Mouse (Mus musculus) layer of hippocampus, adult 2 months (tissue): ENCODE measurements around the gene Krtcap2. TPM values are rescaled to one million over a fixed set of nuclear protein-coding genes. Genes with fewer than 3 reads are reported as not detected.

ENCODE experiments used
- DNase-seq, 2 experiments: peaks; one replicate each; pipeline ENCODE4 v3.0.0; 2022; ENCODE audit warnings: low spot score in 2 of 2
- H3K27ac ChIP-seq: fragments of 200-600 bp; 2 replicates; pipeline ENCODE4 v1.8.1; 2022
- H3K4me3 ChIP-seq: fragments of 200-600 bp; 2 replicates; pipeline ENCODE4 v1.8.1; 2022; ENCODE audit warnings: mild to moderate bottlenecking
- CTCF ChIP-seq: fragments of 200-600 bp; conservative IDR thresholded peaks from 2 replicates; pipeline ENCODE4 v1.8.1; 2022; ENCODE audit warnings: antibody characterized with exemption, mild to moderate bottlenecking, moderate library complexity
- long read RNA-seq, 2 experiments: library from polyadenylated mRNA; stranded (forward); transcript quantifications; one replicate each; pipeline ENCODE4 v2.0.0; 2021; ENCODE audit warnings: borderline mapping rate in 2 of 2
- total RNA-seq, 2 experiments: library from RNA; stranded (reverse); gene quantifications; 2 replicates each; pipeline ENCODE4 v1.2.3; 2021

Krtcap2 gene
- total RNA-seq = 10 to 100 TPM; 75.8 to 80.5 TPM
- long read RNA-seq, experiment 1, transcript Krtcap2-201 (5 exons, 1,172 nt) = major isoform, 32 of 44 reads
- long read RNA-seq, experiment 1, partial matches to known transcripts = 2 of 44 reads
- long read RNA-seq, experiment 1, other reads (novel, unspliced or antisense) = 10 of 44 reads
- long read RNA-seq, experiment 2, transcript Krtcap2-201 (5 exons, 1,172 nt) = major isoform, 40 of 56 reads
- long read RNA-seq, experiment 2, partial matches to known transcripts = 2 of 56 reads
- long read RNA-seq, experiment 2, other reads (novel, unspliced or antisense) = 13 of 56 reads

DNA sequence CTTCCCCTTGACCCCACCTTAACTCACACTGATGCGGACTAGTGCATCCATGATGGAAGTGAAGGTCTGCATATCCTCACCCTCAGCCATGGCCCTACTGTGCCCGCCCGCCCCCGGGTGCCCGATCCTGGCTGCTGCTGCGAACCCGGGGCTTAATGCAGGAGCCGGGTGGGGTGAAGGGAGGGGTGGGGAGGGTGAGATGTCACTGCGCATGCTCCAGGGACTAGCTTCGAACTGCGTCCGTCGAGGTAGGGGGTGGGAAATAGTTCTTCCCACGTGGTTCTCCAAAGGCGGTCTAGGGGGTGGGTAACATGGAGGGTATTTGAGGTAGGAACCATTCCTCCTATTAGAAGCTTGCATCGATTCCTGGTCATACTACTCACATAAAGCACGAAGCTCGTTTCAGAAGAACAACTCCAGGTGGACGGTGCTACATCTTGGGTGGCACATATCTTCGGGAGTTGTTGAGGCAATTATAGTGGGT, at the start of gene Krtcap2:
Gene Krtcap2 (plus strand): TSS at position 279 of the 484 bp plus-strand sequence.
- H3K4me3 ChIP-seq = peak within 1 kb of the TSS; percentile 89
- no peak for TF ChIP-seq CTCF
- peak within 1 kb of the TSS; percentile 98 for H3K27ac ChIP-seq
- peak; percentile 78 to 85 for DNase-seq

GRCm38 (mm10) chr3:89195979-89196877, 49.5 kb upstream of the Krtcap2 start:
- peak overlapping the region; percentile 87 for H3K27ac ChIP-seq
- DNase-seq = peak; percentile 82 to 87
- peak overlapping the region; percentile 58 for H3K4me3 ChIP-seq
- peak; percentile 70 for TF ChIP-seq CTCF

DNA sequence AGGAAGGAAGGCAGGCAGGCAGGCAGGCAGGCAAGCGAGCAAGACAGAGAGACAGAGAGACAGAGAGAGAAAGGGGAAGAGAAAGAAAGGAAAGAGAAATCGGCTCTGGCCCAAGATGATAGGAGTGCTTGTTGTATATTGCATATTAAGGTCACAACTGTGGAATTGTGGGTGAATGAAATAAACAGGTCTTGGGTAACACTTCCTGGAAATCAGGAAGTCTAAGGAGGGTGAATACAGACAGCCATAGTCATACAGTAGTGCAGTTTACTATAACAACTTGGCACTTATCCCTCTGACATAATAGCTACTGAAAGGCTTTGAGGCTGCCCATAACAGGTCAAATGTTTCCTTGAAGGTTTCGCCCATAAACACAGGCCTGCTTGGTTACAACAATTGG, 45.9 kb upstream of the Krtcap2 start:
- no peak for DNase-seq
- TF ChIP-seq CTCF = no peak
- Histone ChIP-seq H3K27ac (no peak overlapping the region), H3K4me3 (no peak overlapping the region)

DNA sequence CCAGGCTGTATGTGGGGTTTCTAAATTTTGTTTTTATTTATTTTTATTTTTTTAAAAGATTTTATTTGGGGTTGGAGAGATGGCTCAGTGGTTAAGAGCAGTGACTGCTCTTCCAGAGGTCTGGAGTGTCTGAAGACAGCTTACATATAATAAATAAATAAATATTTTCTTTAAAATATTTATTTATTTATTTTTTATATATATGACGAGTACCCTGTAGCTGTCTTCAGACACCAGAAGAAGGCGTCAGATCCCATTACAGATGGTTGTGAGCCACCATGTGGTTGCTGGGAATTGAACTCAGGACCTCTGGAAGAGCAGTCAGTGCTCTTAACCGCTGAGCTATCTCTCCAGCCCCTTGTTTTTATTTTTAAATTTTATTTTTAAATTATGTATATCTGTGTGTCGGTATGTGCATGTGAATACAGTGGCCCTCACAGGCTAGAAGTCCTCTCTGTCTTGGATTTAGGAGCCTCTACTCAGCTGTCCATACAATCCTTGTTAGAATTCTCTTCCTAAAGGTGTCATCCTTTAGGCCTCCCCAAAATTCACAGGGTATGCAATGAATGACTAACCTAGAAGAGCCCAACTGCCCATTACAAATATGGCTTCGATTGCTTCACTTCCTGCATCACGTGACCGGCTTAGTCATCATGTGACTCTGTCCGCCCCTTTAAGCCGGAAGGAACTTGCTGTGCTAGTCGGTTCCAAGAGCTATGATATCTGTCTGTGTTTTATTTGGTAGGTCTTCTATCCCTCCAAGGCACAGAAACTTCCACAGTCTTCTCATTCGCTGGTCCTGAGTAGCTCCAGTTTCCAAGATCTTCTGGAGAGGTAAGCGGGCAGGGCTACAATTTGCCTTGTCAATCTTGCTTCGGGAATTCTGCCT, 43.3 kb upstream of the Krtcap2 start, which contains the start of gene Gba:
Gene Gba (plus strand): TSS at position 676 of the 889 bp plus-strand sequence.
- Histone ChIP-seq H3K27ac (peak within 1 kb of the TSS; percentile 89), H3K4me3 (peak within 1 kb of the TSS; percentile 84)
- DNase-seq = peak; percentile 84 to 85
- no peak for TF ChIP-seq CTCF

GRCm38 (mm10) chr3:89203142-89203514, 42.6 kb upstream of the Krtcap2 start:
- peak overlapping the region; percentile 89 for H3K27ac ChIP-seq
- TF ChIP-seq CTCF = no peak
- no peak for DNase-seq
- H3K4me3 ChIP-seq = peak overlapping the region; percentile 84

GRCm38 (mm10) chr3:89206079-89206478, 39.7 kb upstream of the Krtcap2 start:
- Histone ChIP-seq H3K27ac (no peak overlapping the region), H3K4me3 (no peak overlapping the region)
- no peak for TF ChIP-seq CTCF
- no peak for DNase-seq

- no peak overlapping the region for H3K4me3 ChIP-seq
- no peak overlapping the region for H3K27ac ChIP-seq
- no peak for TF ChIP-seq CTCF
- no peak for DNase-seq
These were observed 39.1 kb upstream of the Krtcap2 start for GRCm38 (mm10) chr3:89206695-89207094.

DNA sequence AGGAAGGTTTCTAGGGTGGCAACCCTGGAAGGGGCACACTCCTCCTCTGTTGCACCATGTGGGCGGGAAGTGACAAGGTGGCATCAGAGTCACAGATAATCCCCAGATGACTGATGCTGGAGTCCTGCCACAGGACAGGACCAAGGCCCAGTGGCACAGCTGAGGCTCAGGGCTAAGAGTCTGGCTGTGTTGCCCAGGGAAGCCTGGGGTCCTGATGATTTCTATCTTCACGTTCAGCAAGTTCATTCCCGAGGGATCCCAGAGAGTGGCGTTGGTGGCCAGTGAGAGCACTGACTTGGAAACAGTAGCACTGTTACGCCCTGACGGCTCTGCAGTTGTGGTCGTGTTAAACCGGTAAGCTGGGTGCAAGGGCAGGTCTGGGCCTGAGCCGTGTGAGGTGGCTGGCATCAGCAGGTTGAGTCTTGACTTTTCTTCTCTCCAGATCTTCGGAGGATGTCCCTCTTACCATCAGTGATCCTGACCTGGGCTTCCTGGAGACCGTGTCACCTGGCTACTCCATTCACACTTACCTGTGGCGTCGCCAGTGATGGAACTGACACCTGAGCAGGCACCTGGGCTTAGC, 37.6 kb upstream of the Krtcap2 start:
- DNase-seq = no peak
- no peak for TF ChIP-seq CTCF
- Histone ChIP-seq H3K4me3 (no peak overlapping the region), H3K27ac (no peak overlapping the region)

DNA sequence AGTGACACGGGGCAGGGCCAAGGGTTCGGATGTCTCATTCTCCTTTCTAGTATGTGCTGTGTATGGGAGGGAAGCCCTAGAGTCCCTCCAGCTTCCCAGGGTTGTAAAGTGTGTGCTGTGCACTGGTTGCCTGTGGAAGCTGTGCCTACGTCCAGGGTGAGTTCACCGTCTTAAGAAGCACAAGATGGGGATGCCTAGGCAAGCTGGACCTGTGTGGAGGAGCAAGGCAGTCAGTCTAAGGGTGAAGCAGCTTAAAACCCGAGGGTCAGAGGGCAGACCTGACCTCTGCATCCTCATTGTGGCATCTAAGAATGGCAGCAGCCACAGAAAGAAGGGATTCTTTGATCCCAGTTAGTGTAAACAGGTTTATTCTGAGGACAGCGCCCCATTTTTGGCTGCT, 37.0 kb upstream of the Krtcap2 start:
- Histone ChIP-seq H3K27ac (no peak overlapping the region), H3K4me3 (no peak overlapping the region)
- no peak for TF ChIP-seq CTCF
- no peak for DNase-seq

DNA sequence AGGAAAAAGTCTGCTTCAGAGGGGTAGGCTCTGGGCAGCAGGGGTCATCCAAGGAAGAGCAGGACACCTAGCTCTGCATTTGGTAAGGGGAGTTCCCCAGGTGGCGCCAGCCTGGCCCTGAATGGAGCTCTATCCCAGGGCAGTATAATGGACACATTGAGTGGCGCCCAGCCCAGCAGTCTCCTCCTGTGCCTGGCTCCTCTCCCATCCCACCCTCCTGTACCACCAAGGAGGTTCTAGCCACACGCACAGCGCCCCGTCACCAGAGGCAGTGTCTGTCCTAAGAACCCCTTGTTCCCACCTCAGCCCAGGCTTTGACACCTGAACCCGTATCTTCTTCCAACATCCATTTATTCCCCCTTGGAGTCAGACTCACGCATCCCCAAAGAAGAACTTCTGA, 36.0 kb upstream of the Krtcap2 start:
- TF ChIP-seq CTCF = no peak
- Histone ChIP-seq H3K4me3 (no peak overlapping the region), H3K27ac (no peak overlapping the region)
- DNase-seq = no peak

- no peak for DNase-seq
- no peak for TF ChIP-seq CTCF
- Histone ChIP-seq H3K27ac (no peak overlapping the region), H3K4me3 (no peak overlapping the region)
These were observed 35.6 kb upstream of the Krtcap2 start for GRCm38 (mm10) chr3:89210162-89210561.

- H3K4me3 ChIP-seq = no peak overlapping the region
- H3K27ac ChIP-seq = no peak overlapping the region
- no peak for TF ChIP-seq CTCF
- DNase-seq = no peak
These were observed 35.0 kb upstream of the Krtcap2 start for GRCm38 (mm10) chr3:89210731-89211130.
